Mouse (Mus musculus) Muller cell, postnatal 12 days (primary cell): ENCODE results near the gene Dtx3.

Experiments used
- DNase-seq: peaks from one replicate; pipeline ENCODE4 v3.0.0-alpha.2; 2015; ENCODE audit errors: inconsistent ontology term

Gene Dtx3

DNA sequence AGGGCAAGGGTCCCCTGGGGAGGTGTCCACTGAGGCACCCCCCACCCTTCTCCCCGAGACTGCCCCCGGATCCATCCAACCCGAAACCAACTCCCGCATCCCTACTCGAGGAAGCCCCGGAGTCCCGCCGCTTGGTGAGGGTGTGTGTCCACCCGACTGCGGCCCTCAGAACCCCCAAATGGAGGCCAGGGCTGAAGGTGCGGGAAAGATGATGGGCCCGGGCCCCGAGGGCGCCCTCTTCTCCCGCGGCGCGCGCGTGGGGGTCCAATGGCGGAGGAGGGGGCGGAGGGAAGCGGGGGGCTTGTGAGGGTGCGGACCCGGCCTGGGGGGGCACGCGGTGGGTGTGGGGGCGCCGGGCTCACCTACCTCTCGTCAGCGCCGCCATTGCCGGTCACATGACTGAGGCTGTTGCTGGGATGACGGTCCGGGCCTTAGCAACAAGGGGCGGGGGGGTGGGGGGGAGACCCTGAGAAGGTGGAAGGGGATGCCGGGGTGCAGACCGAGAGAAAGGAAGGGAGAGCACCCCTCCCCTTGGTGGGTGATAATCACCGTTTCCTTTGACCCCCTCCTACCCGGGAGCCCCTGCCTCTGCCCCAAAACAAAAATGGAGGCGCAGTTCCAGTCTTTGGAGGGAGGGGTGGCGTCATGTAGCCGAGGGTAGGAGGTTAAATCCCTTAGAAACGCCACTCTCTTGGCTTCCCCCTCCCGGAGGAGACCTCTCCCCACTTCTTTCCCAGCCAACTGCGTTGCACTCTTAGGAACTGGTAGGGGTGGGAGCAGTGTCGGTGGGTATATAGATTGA is at the start of gene Dtx3:
Gene Dtx3, minus strand, starts transcription at position 401 of the 802 bp plus-strand sequence.
- DNase-seq = peak; percentile 50

DNA sequence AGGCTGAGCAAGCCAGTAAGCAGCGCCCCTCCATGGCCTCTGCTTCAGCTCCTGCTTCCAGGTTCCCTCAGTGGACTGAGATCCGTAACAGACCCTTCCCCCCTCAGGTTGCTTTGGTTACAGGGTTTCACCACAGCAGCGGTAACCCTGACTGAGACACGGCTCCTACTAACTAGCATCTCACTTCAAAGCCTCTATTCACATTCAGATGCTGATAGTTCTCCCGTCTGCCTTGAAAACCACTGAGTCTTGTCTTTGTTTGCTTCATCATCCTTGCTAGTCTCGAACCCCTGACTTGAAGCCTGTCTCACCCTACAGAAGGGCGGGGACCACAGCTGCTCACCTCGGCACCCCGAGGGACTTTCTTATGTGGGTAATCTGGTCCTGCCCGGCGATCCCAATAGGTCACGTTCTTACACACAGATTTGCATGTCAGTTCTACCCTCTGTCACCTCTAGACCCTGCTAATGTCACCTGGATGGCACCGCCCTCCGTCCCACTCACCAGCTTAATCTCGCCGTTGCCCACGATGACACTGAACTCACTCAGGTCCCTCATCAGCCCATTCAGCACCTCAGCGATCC is 42.8 kb upstream of the Dtx3 start:
- DNase-seq = no peak

DNA sequence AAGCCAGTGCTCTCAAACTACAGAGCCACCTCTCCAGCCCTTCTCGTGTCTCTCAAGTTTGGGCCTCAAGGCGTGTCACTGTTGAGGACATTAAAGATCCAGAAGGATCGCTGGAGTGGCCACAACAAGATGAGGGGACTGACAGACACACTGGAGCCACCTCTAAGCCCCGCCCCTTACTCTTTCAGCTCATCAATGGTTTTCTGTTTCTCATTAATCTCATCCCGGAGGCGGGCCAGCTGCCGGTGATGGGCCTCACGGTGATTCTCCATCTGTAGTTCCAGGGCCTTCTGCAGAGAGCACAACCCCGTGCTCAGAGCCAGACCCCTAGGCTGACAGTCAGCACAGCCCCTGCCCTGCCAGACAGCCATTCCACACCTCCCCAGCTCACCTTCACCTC is 41.0 kb upstream of the Dtx3 start:
- DNase-seq = no peak

DNA sequence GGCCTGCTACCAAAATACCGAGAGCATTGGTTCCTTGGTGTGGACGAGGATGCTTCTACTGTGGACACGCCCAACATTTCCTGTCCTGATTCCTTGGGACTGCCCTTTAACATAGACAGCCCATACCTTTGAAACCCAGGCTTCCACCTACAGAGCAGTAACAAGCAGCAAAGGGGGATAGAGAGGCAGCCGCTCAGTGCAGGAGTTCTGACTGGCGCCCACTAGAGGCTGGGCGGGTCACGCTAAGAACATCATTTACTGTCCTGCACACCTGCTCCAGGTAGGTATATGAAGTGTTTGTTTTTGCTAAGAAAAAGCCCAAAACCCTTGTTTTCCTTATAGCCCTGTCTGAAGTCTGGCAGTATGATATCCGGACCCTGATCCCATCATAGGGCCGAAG is 37.6 kb upstream of the Dtx3 start:
- DNase-seq = no peak

- DNase-seq = no peak
Measured at GRCm38 (mm10) chr10:127231741-127232140, 36.2 kb upstream of the Dtx3 start.

DNA sequence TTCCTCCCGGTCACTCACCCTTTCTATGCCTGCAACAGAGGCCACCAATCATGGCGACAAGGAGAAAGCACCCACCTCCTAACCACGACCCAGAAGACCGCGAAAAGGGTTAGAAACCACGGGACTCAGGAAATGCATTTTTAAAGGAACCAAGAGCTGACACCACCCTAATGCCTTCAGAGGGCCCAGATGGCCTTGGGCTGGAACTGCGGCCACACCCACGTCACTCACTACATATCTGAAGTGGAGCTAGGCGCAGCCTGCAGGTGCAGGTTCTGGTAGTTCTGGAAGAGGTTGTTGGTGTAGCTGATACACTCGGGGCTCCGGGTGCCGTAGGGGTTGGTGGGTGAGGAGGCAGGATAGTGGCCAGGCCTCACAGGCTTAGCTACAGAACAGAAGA is 35.2 kb upstream of the Dtx3 start:
- DNase-seq = no peak

DNA sequence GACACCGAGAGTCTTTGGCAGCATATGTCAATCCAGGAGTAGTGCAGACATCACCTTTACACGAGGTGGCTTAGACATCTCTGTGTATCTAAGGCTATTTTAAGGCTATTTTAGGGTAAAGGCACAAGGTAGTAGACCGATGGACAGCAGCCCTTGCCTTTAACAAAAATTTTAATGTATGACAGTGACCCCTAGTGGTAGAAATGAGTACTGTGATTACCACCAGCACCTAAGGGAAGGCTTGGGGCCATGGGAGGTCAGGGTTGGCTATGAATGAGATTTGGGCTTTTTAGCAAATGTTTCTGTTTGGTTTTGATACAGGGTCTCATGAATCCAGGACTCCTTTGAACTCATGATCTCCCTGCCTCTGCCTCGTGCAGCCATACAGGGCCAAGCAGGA is 33.4 kb upstream of the Dtx3 start:
- DNase-seq = peak; percentile 22

DNA sequence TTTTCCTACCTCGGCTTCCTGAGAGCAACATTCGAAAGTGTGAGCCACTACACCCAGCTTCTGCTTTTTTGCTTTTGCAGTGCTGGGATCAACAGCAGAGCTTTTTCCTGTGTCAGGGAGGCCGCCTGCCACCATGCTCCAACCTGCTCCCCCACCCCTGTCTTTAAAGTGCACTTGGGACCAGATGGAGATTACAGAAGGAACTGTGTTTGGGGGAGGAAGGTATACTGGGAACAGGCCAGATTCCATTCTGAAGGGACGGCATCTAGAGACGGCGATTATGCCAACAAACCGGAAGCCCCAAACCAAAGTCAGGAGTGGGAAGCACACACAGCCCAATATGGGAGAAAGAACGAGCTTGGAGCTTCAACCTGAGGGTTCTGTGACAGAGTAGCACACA is 31.6 kb upstream of the Dtx3 start:
- DNase-seq = no peak

- no peak for DNase-seq
Measured at GRCm38 (mm10) chr10:127226318-127226895, 30.9 kb upstream of the Dtx3 start.

- no peak for DNase-seq
Measured at GRCm38 (mm10) chr10:127225732-127226131, 30.2 kb upstream of the Dtx3 start.

DNA sequence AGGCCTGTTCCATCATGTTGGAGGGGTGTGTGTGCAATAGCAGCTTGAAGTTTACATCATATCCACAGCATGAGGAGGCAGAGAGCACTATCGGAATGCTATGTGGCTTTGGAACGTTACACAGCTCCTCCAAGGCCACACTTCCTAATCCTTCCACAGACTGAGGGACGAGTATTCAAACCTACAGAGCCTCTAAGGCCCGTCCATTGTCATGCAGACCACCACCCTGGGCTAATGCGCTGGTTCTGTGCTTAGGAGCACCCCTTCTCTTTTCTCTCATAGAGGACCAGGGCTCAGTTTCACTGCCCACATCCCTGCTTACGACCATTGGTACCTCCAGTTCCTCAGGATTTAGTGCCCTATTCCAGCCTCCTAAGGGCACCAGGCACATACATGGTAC is 29.7 kb upstream of the Dtx3 start:
- DNase-seq = no peak

DNA sequence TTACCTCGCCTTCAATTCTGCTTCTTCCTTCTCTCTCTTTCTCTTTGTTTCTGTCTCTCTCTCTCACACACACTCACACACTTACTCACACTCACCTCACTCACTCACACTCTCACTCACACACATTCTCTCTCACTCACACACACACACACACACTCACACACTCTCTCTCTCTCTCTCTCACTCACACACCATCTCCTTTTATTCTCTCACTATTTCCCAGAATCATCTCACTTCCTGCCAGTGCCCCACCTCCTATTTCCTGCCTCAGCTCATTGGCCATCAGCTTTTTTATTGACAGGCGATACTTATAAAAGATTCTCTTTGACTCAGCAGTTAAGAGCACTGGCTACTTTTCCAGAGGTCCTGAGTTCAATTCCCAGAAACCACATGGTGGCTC is 22.8 kb upstream of the Dtx3 start:
- no peak for DNase-seq

DNA sequence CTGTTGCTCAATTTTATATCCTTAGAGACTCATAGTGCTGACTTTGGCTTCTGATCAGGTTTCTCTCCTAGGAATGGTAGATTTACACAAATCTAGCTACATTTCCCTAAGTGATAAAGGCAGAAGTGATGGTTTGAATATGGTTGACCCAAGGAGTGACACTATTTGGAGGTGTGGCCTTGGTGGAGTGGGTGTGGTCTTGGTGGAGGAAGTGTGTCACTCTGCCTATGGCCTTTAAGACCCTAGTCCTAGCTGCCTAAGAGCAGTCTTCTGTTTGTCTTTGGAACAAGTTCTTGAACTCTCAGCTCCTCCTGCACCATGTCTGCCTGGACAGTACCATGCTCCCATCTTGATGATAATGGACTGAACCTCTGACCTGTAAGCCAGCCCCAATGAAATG is 21.6 kb upstream of the Dtx3 start:
- DNase-seq = no peak

DNA sequence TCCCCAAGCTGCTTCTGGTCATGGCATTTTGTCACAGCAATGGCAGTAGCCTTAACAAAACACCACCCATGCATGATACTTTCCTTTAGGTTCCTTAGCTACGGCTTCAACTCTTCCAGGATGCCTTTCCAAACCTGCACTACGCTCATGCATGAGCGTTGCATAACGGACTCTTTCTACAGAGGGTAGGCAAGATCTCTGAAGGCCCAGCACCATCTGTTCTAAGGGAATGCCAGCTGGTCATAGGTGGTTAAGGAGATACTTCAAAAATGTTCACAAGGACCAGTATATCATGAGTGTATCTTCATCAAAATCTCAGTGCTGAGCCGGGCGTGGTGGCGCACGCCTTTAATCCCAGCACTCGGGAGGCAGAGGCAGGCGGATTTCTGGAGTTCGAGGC is 20.9 kb upstream of the Dtx3 start:
- DNase-seq = no peak

- DNase-seq = no peak
Measured at GRCm38 (mm10) chr10:127214422-127214803, 18.9 kb upstream of the Dtx3 start.

GRCm38 (mm10) chr10:127213704-127214421 is 18.3 kb upstream of the Dtx3 start:
- no peak for DNase-seq

- no peak for DNase-seq
Measured at GRCm38 (mm10) chr10:127213272-127213671, 17.7 kb upstream of the Dtx3 start.

DNA sequence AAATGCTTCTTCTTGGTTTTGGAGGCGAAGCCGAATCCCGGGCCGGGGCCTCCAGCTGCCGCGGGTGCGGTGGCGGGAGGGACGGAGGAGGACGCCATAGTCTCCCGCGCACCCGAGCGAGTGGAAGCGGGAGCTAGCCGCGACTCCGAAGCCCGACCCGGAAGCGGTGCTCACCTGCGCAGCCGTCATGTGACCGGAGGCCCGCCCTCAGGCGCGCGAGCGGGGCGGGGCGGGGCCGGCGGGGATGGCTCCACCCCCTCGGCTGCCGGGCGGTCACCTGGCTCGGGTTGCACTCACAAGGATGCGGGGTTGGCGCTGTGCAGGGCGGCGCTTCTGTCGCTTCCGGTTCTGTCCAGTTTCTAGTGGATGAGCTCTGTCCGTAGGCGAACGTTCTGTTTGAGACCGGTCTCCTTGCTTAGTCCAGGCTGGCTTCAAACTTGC is 15.9 kb upstream of the Dtx3 start, which contains the start of gene Pip4k2c:
Gene Pip4k2c, minus strand, starts transcription at position 172 of the 441 bp plus-strand sequence.
- DNase-seq = peak; percentile 95

- DNase-seq = no peak
Measured at GRCm38 (mm10) chr10:127210961-127211405, 15.5 kb upstream of the Dtx3 start.

DNA sequence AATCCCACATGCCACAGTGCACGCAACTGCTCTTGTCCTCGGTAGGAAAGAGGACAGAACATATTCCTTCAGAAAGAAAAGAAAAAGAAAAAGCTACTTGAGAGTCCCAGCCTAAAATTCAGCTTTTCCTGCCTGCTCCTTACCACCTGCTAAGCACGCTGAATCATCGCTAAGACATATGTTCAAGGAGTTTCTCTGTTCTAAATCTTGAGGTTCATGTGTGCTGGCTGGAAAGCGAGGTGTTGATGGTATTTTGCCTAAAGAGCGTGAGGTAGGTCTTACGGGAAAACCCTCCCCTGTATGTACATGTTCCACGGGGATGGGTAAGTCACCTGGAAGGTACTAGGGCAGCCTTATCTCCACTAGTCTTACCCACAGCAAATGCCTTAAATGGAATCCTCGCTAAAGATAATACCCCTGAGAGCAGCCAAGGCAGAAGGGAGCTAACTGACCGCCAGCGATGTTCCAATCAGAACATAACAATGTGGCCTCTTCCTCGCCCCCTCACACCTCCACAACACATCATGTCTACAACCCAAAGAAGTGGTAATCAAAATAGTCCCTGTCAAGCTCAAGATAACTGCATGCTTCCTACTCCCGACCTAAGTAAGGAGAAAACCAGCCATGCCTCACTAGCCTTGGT is 14.5 kb upstream of the Dtx3 start:
- no peak for DNase-seq

DNA sequence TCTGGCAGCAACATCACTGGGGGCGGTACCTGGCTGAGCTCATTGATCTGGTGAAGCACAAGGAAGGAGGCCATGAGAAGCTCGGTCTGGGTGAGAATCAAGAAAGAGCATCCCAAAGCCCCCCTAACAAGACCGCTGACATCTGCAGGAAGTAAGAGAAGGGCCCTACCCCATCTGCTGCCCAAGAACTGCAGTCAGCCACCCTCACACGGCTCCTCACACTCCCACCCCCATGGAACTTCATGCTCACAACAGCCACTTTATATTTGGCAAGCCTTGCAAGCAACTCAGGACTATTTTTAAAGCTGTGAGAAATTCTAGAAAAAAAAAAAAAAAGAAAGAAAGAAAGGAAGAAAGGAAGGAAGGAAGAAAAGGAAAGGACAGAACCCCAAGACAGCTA is 13.4 kb upstream of the Dtx3 start:
- no peak for DNase-seq

- no peak for DNase-seq
Measured at GRCm38 (mm10) chr10:127205373-127205772, 9.8 kb upstream of the Dtx3 start.
